Comparison of ENCODE assay signal across 8 mouse cellular contexts in the genomic region with DNA sequence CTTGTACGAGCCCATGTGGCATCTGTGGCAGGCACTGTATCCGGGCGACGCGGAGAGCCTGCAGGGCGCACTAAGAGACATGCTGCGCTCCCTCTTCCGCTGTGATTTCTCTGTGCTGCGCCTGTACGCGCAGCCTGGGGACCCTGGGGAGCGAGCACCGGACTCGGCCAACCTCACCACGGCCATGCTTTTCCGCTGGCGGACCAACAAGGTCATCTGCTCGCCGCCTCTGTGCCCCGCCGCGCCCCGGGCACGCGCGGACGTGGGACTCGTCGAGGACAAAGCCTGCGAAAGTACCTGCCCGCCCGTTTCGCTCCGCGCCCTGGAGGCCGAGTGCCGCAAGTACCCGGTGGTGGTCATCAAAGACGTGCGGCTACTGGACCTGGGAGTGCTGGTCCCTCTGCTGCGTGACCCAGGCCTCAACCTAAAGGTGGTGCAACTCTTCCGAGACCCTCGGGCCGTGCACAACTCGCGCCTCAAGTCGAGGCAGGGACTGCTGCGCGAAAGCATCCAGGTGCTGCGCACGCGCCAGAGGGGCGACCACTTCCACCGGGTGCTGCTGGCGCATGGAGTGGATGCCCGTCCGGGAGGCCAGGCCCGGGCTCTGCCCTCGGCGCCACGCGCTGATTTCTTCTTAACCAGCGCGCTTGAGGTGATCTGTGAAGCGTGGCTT. TPM values are rescaled to one million over a fixed set of nuclear protein-coding genes. Genes with fewer than 3 reads are reported as not detected.
DNase-seq lines count a peak whose midpoint lies in the region; ATAC-seq and TF ChIP-seq lines count a peak whose summit lies in the region.

No protein-coding gene starts in this region.

- no peaks in the 10 kb centered on the region for H3K9me3 ChIP-seq in forebrain, embryonic 14.5 days (replicated peaks; ENCODE audit: control insufficient read depth, low read length)
- H3K9me3 ChIP-seq in hindbrain, postnatal 0 days (ENCODE audit: low read length), result no peaks in the 10 kb centered on the region; the same call in 1 of the 2 replicates

- peak overlapping the region; percentile 70 for H3K4me3 ChIP-seq in liver, adult 2 months (ENCODE audit: insufficient read depth, low read depth, low read length)
- peak overlapping the region; percentile 42 for H3K4me3 ChIP-seq in forebrain, embryonic 14.5 days (ENCODE audit: low read depth, low read length)
- peak overlapping the region; percentile 43 for H3K4me3 ChIP-seq in hindbrain, postnatal 0 days (ENCODE audit: low read length)
- peak overlapping the region; percentile 54 for H3K4me3 ChIP-seq in lung, adult 2 months (replicated peaks; ENCODE audit: extremely low read depth, low read depth, low read length)

- WGBS in liver, adult 2 months, result 2% methylated on average over 64 of the region's 65 CpGs
- WGBS in forebrain, embryonic 14.5 days, result 36% methylated on average over 65 of the region's 65 CpGs
- WGBS in hindbrain, postnatal 0 days, result 30% methylated on average over 65 of the region's 65 CpGs
- WGBS in lung, adult 2 months, result 36% methylated on average over 65 of the region's 65 CpGs

- H3K36me3 ChIP-seq in liver, adult 2 months (ENCODE audit: control insufficient read depth, insufficient read depth, low read length), result no peaks in the 10 kb centered on the region
- H3K36me3 ChIP-seq in forebrain, embryonic 14.5 days (ENCODE audit: control insufficient read depth, insufficient read depth, low read length), result no peaks in the 10 kb centered on the region
- no peaks in the 10 kb centered on the region for H3K36me3 ChIP-seq in hindbrain, postnatal 0 days (ENCODE audit: insufficient read depth, low read length)

- H3K9ac ChIP-seq in liver, adult 2 months (ENCODE audit: low read depth, low read length), result peak overlapping the region; percentile 69
- peak overlapping the region; percentile 37; the same call in 1 of the 2 replicates for H3K9ac ChIP-seq in forebrain, embryonic 14.5 days (ENCODE audit: low read length)
- H3K9ac ChIP-seq in hindbrain, postnatal 0 days (replicated peaks; ENCODE audit: low read length), result no peak overlapping the region; the same call in 1 of the 2 replicates

- peak; percentile 74 for ATAC-seq in forebrain, embryonic 14.5 days
- peak; percentile 48 for ATAC-seq in hindbrain, postnatal 0 days

- peak overlapping the region; percentile 62 for H3K4me2 ChIP-seq in forebrain, embryonic 14.5 days (ENCODE audit: low read length)
- peak overlapping the region; percentile 60 for H3K4me2 ChIP-seq in hindbrain, postnatal 0 days (ENCODE audit: low read depth, low read length)

- TF ChIP-seq POLR2A in liver, adult 2 months (IDR thresholded peaks at IDR 0.05; ENCODE audit: extremely low read depth, insufficient read depth, low read length), result no peak
- TF ChIP-seq POLR2A in lung, adult 2 months (IDR thresholded peaks at IDR 0.05; ENCODE audit: borderline replicate concordance, extremely low read depth, low read depth, low read length), result no peak

- no peak for TF ChIP-seq CTCF in liver, adult 2 months (IDR thresholded peaks at IDR 0.05; ENCODE audit: low read depth, low read length)
- TF ChIP-seq CTCF in hindbrain, postnatal 0 days (IDR thresholded peaks at IDR 0.05; ENCODE audit: low read depth), result no peak
- TF ChIP-seq CTCF in lung, adult 2 months (IDR thresholded peaks at IDR 0.05; ENCODE audit: insufficient read depth, low read length), result no peak

- H3K27me3 ChIP-seq in liver, adult 2 months (ENCODE audit: control insufficient read depth, insufficient read depth, low read length), result peaks cover 8% of the 10 kb centered on the region
- no peaks in the 10 kb centered on the region for H3K27me3 ChIP-seq in forebrain, embryonic 14.5 days (replicated peaks; ENCODE audit: control insufficient read depth, insufficient read depth, low read length)
- no peaks in the 10 kb centered on the region for H3K27me3 ChIP-seq in hindbrain, postnatal 0 days (ENCODE audit: insufficient read depth, low read length)

- no peak overlapping the region for H3K27ac ChIP-seq in liver, adult 2 months (replicated peaks; ENCODE audit: insufficient read depth, low read depth, low read length)
- no peak overlapping the region for H3K27ac ChIP-seq in forebrain, embryonic 14.5 days (ENCODE audit: low read depth, low read length)
- H3K27ac ChIP-seq in hindbrain, postnatal 0 days, result no peak overlapping the region

- no peaks in the 10 kb centered on the region for H3K79me2 ChIP-seq in liver, adult 2 months (ENCODE audit: control insufficient read depth, insufficient read depth, low read length)

- H3K4me1 ChIP-seq in liver, adult 2 months (ENCODE audit: control insufficient read depth, insufficient read depth, low read length), result no peaks in the 10 kb centered on the region
- H3K4me1 ChIP-seq in forebrain, embryonic 14.5 days (ENCODE audit: control insufficient read depth, insufficient read depth, low read length), result no peaks in the 10 kb centered on the region
- H3K4me1 ChIP-seq in hindbrain, postnatal 0 days (ENCODE audit: insufficient read depth, low read length), result no peaks in the 10 kb centered on the region
- no peaks in the 10 kb centered on the region for H3K4me1 ChIP-seq in lung, adult 2 months (ENCODE audit: control insufficient read depth, insufficient read depth, low read length)

- no peak for DNase-seq in liver, adult 2 months (ENCODE audit: extremely low read depth, low read depth, low spot score)
- DNase-seq in liver, result no peak
- DNase-seq in adrenal gland, postnatal 25 days, result peak; percentile 3
- peak; percentile 43 for DNase-seq in forebrain, embryonic 14.5 days (ENCODE audit: low spot score)
- DNase-seq in hindbrain, postnatal 0 days (ENCODE audit: low spot score), result peak; percentile 10
- DNase-seq in lung, adult 2 months, result peak; percentile 16
- peak; percentile 24 for DNase-seq in retina, postnatal 1 day
- no peak for DNase-seq in layer of hippocampus, postnatal 14 days (ENCODE audit: low spot score in 2 of 2)

RNA-seq across cellular contexts. Expression of a gene that starts 0.9 kb away (rescaled TPM):
- 1.7 and 1.9 TPM in 2 replicates for total RNA-seq in liver, adult 2 months (2014; rRNA removed)
- polyA plus RNA-seq in liver, adult 2 months (2012; rRNA removed), result 0.77 and 0.91 TPM in 2 replicates
- 2.0 and 2.3 TPM in 2 replicates for total RNA-seq in adrenal gland, postnatal 25 days (2021)
- 3.6 and 5.3 TPM in 2 replicates for polyA plus RNA-seq in forebrain, embryonic 14.5 days (2014; fragmentation: Nextera tagmentation; extraction: Ambion mirVana)
- 15.0 and 19.9 TPM in 2 replicates for total RNA-seq in hindbrain, postnatal 0 days (2014; rRNA removed)
- 7.1 and 7.7 TPM in 2 replicates for polyA plus RNA-seq in hindbrain, postnatal 0 days (2015; fragmentation: Nextera tagmentation; extraction: Ambion mirVana)
- 10.3 and 13.0 TPM in 2 replicates for polyA plus RNA-seq in lung, adult 2 months (2012; rRNA removed)
- total RNA-seq in layer of hippocampus, postnatal 14 days (2021), result 1 to 10 TPM; 2.1 to 6.3 TPM

Comparison
In these comparisons a context has a peak if more than half of its experiments do, and no peak if none do; other contexts are left out.
1. DNase-seq: peak in adrenal gland, postnatal 25 days (single experiment), forebrain, embryonic 14.5 days (single experiment), hindbrain, postnatal 0 days (single experiment), lung, adult 2 months (single experiment) and retina, postnatal 1 day (single experiment); none in liver, adult 2 months (single experiment), liver (single experiment) and layer of hippocampus, postnatal 14 days (0 of 2).
2. Peak in every context shown above with its lines, with median percentiles within 50 percentile points of each other: H3K4me3 ChIP-seq.